Mouse (Mus musculus) MN1 (cell line): ENCODE data around the gene Gm28919.
"Not testable (repeated sequence)": the region's sequence is repeated elsewhere in the genome, so short reads cannot be mapped to it uniquely, and the experiment has no call there.

Experiments used
- DNase-seq: peaks from one replicate; pipeline ENCODE4 v3.0.0-alpha.2; 2016; ENCODE audit warnings: low spot score

Gm28919 gene

DNA sequence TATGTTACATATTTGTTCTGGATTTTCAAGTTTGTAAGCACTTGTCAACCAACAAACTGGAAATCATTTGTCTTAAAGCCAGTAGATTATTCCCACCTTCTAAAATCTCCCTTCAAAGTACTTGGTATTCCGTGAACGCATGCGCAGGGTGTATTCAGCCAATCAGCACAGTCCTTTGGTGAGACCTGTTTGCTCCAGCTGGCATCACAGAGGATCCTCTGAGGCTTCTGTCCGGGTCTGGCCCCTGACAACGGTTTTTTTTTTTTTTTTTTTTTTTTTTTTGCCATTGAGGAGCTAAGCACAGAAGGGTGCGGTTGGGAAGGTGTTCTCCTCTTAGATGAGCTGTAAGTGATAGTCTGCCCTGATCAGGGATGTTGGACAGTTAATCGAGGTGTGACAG is at the start of gene Gm28919:
Gene Gm28919 (plus strand): TSS at position 301 of the 400 bp plus-strand sequence.
- not testable (repeated sequence) for DNase-seq
